Mouse (Mus musculus) layer of hippocampus, postnatal 14 days (tissue): Measurements from ENCODE around the gene Myl12a. TPM values are rescaled to one million over a fixed set of nuclear protein-coding genes. Genes with fewer than 3 reads are reported as not detected.

ENCODE experiments used
- DNase-seq, 2 experiments: peaks; one replicate each; pipeline ENCODE4 v3.0.0; 2021 to 2022; ENCODE audit warnings: low spot score in 2 of 2, mixed read lengths in 1 of 2
- long read RNA-seq, 2 experiments: library from polyadenylated mRNA; stranded (forward); transcript quantifications; one replicate each; pipeline ENCODE4 v2.0.0; 2021
- total RNA-seq, 2 experiments: library from RNA; stranded (reverse); gene quantifications; 2 replicates each; pipeline ENCODE4 v1.2.3; 2021

Gene Myl12a
- total RNA-seq: 10 to 100 TPM; 52.0 to 59.0 TPM
- long read RNA-seq, experiment 1, transcript Myl12a-206 (4 exons, 1,937 nt): major isoform, 42 of 47 reads
- long read RNA-seq, experiment 1, partial matches to known transcripts: 5 of 47 reads
- long read RNA-seq, experiment 1, other reads (novel, unspliced or antisense): 0 of 47 reads
- long read RNA-seq, experiment 2, transcript Myl12a-206 (4 exons, 1,937 nt): major isoform, 74 of 80 reads
- long read RNA-seq, experiment 2, partial matches to known transcripts: 5 of 80 reads
- long read RNA-seq, experiment 2, other reads (novel, unspliced or antisense): 1 of 80 reads

GRCm38 (mm10) chr17:71002744-71003094, at the start of gene Myl12a:
Myl12a (minus strand) TSS chr17:71002878.
- DNase-seq: no peak

GRCm38 (mm10) chr17:71049292-71049691, 46.6 kb upstream of the Myl12a start:
- no peak for DNase-seq

- DNase-seq: peak in 1 of 2 experiments; percentile 51
Measured at GRCm38 (mm10) chr17:71046856-71047255, 44.2 kb upstream of the Myl12a start.

- no peak for DNase-seq
Measured at GRCm38 (mm10) chr17:71045591-71045990, 42.9 kb upstream of the Myl12a start.

GRCm38 (mm10) chr17:71042645-71043044, 40.0 kb upstream of the Myl12a start:
- DNase-seq: no peak

GRCm38 (mm10) chr17:71040582-71040880, 37.9 kb upstream of the Myl12a start:
- DNase-seq: no peak

- no peak for DNase-seq
Measured at GRCm38 (mm10) chr17:71039851-71040581, 37.3 kb upstream of the Myl12a start.

- no peak for DNase-seq
Measured at GRCm38 (mm10) chr17:71038812-71039211, 36.1 kb upstream of the Myl12a start.

- no peak for DNase-seq
Measured at GRCm38 (mm10) chr17:71037188-71037587, 34.5 kb upstream of the Myl12a start.

- no peak for DNase-seq
Measured at GRCm38 (mm10) chr17:71034472-71034871, 31.8 kb upstream of the Myl12a start.

GRCm38 (mm10) chr17:71032719-71033118, 30.0 kb upstream of the Myl12a start:
- no peak for DNase-seq

- DNase-seq: no peak
Measured at GRCm38 (mm10) chr17:71027186-71027585, 24.5 kb upstream of the Myl12a start.

GRCm38 (mm10) chr17:71025922-71026321, 23.2 kb upstream of the Myl12a start:
- no peak for DNase-seq

- DNase-seq: no peak
Measured at GRCm38 (mm10) chr17:71024071-71024470, 21.4 kb upstream of the Myl12a start.

GRCm38 (mm10) chr17:71022841-71023240, 20.2 kb upstream of the Myl12a start:
- no peak for DNase-seq

- no peak for DNase-seq
Measured at GRCm38 (mm10) chr17:71019860-71020259, 17.2 kb upstream of the Myl12a start.

- DNase-seq: no peak
Measured at GRCm38 (mm10) chr17:71019309-71019655, 16.6 kb upstream of the Myl12a start.

GRCm38 (mm10) chr17:71018616-71019308, 16.1 kb upstream of the Myl12a start:
- no peak for DNase-seq

- no peak for DNase-seq
Measured at GRCm38 (mm10) chr17:71018151-71018550, 15.5 kb upstream of the Myl12a start.

- DNase-seq: no peak
Measured at GRCm38 (mm10) chr17:71017457-71017998, 14.8 kb upstream of the Myl12a start.

GRCm38 (mm10) chr17:71014911-71015310, 12.2 kb upstream of the Myl12a start:
- no peak for DNase-seq

- no peak for DNase-seq
Measured at GRCm38 (mm10) chr17:71013105-71013504, 10.4 kb upstream of the Myl12a start.
